Mouse (Mus musculus) ES-Bruce4 (cell line): Measurements from ENCODE around the gene Sycp2. TPM values are rescaled to one million over a fixed set of nuclear protein-coding genes. Genes with fewer than 3 reads are reported as not detected.

ENCODE experiments used
- H3K27ac ChIP-seq: 2 replicates; pipeline ENCODE4 v1.5.1; 2012; ENCODE audit warnings: low read length, inconsistent platforms; ENCODE audit not compliant: insufficient read depth
- H3K27me3 ChIP-seq: 2 replicates; pipeline ENCODE4 v1.6.1; 2012; ENCODE audit warnings: mild to moderate bottlenecking, low read length, inconsistent platforms; ENCODE audit not compliant: control insufficient read depth, poor library complexity, insufficient read depth, severe bottlenecking
- H3K36me3 ChIP-seq: 2 replicates; pipeline ENCODE4 v1.6.1; 2012; ENCODE audit warnings: inconsistent platforms, mild to moderate bottlenecking, low read length, moderate library complexity; ENCODE audit not compliant: control insufficient read depth, poor library complexity, insufficient read depth, severe bottlenecking
- H3K4me1 ChIP-seq: one replicate; pipeline ENCODE4 v1.8.1; 2011; ENCODE audit warnings: low read length; ENCODE audit not compliant: control insufficient read depth, insufficient read depth
- H3K4me3 ChIP-seq: 2 replicates; pipeline ENCODE4 v1.5.1; 2011; ENCODE audit warnings: low read depth, mild to moderate bottlenecking, low read length
- H3K9ac ChIP-seq: 2 replicates; pipeline ENCODE4 v1.6.1; 2012; ENCODE audit warnings: low read depth, mild to moderate bottlenecking, inconsistent platforms; ENCODE audit not compliant: poor library complexity, severe bottlenecking
- H3K9me3 ChIP-seq: replicated peaks from 2 replicates; pipeline ENCODE4 v1.6.1; 2012; ENCODE audit warnings: mild to moderate bottlenecking, low read length, inconsistent platforms; ENCODE audit not compliant: control insufficient read depth, poor library complexity, insufficient read depth, severe bottlenecking
- CTCF ChIP-seq: IDR thresholded peaks from one replicate; pipeline ENCODE4 v1.8.1; 2011; ENCODE audit warnings: low read depth, low read length
- EP300 ChIP-seq: IDR thresholded peaks from 2 replicates; pipeline ENCODE4 v1.6.1; 2011; ENCODE audit warnings: low read depth, low read length; ENCODE audit not compliant: insufficient read depth
- POLR2A ChIP-seq: IDR thresholded peaks from one replicate; pipeline ENCODE4 v1.8.1; 2011; ENCODE audit warnings: low read length; ENCODE audit not compliant: insufficient read depth
- polyA plus RNA-seq: library from polyadenylated mRNA; stranded (reverse); fragments of >200 nt; gene quantifications from 2 replicates; pipeline ENCODE4 v1.2.4, GENCODE M21; 2011; ENCODE audit warnings: low read depth; ENCODE audit not compliant: missing spikeins, insufficient read depth, insufficient read length

Gene Sycp2
- polyA plus RNA-seq, 1 experiment: 0.78 TPM

DNA sequence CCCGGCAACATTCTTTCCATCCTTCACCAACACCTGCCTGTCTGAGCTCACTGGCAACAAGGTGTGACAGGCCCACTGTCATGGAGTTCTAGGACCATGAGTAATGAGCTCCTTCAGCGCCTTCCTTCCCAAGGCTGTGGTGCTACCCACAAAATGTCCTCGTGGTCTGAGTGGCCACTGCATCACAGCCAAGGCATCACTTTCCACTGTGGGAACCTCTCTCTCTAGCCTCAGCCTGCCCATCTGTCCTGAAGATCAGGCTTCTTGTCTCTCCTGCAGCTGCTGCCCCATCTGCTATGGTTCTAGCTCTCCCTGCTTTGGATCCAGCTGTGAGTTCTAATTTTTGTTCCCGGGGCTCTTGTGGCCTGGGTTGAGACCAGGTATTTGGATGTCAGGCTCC is 82.7 kb downstream of the Sycp2 start:
- TF ChIP-seq CTCF (no peak), EP300 (no peak), POLR2A (no peak)
- H3K4me3 ChIP-seq: no peak overlapping the region
- H3K9ac ChIP-seq: no peak overlapping the region
- no peaks in the 10 kb centered on the region for H3K9me3 ChIP-seq
- H3K4me1 ChIP-seq: no peaks in the 10 kb centered on the region
- H3K27me3 ChIP-seq: no peaks in the 10 kb centered on the region
- H3K36me3 ChIP-seq: no peaks in the 10 kb centered on the region
- no peak overlapping the region for H3K27ac ChIP-seq

DNA sequence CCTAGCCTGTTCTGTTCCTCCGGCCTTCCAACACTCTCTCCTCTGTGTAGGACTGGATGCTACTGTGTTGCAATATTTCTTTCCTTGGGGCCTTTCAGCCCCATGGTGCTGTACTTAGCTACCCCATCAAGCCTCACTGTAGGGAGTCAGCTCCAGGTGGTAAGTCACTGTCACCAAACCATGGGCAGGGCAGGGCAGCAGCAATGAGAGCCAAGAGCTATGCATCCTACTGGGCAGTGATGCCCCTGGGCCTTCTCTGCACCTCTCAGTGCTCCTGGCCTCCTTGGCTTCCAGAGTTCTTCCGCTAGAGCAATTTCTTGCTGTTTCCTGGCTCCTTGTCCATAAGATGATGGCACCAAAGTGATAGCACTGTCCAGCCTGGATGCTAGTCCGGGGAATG is 83.1 kb downstream of the Sycp2 start:
- H3K27me3 ChIP-seq: no peaks in the 10 kb centered on the region
- H3K9me3 ChIP-seq: no peaks in the 10 kb centered on the region
- TF ChIP-seq CTCF: no peak
- no peaks in the 10 kb centered on the region for H3K4me1 ChIP-seq
- no peak overlapping the region for H3K4me3 ChIP-seq
- no peak overlapping the region for H3K27ac ChIP-seq
- no peaks in the 10 kb centered on the region for H3K36me3 ChIP-seq
- H3K9ac ChIP-seq: no peak overlapping the region

DNA sequence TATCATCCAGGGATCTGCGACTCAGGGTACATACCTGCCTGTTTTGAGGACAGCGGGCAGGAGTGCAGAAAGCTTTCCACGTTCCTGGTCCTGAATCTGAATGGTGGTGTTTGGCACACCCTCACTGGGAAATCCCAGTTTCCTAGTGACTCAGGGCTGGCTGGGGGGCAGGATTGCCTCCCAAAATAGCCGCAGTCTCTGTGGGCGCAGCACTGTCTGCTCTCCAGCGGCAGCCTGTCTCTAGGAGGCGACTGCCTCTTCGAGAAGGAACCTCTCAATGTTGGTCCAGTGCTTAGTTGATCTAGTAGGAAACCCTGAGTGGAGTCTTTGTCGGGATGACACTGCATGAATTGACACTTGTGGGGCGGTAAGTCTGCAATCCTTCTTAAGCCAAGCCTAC is 86.2 kb downstream of the Sycp2 start:
- Histone ChIP-seq H3K27me3 (no peaks in the 10 kb centered on the region), H3K36me3 (no peaks in the 10 kb centered on the region), H3K4me1 (no peaks in the 10 kb centered on the region), H3K9ac (no peak overlapping the region), H3K27ac (no peak overlapping the region), H3K4me3 (no peak overlapping the region), H3K9me3 (no peaks in the 10 kb centered on the region)
- no peak for TF ChIP-seq EP300
- TF ChIP-seq CTCF: no peak
- TF ChIP-seq POLR2A: no peak

DNA sequence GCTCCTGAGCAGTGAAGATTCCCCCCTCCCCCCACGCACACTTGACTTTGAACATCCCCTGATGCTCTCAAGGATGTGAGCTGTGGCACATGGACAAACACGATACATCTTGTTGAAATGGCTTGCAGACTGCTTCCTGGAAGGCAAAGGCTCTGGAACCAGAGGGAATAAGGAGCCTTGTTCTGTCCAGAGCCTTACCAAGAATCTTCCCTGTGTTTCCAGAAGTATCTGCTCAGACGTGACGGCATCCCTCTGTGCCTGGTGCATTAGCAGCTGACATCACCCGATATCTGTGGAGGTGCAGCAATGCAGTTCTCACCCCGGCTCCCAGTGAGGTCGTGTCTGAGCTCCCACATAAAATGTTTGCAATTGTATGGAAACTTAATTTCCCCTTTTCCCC is 87.7 kb downstream of the Sycp2 start:
- Histone ChIP-seq H3K9me3 (no peaks in the 10 kb centered on the region), H3K4me3 (no peak overlapping the region), H3K36me3 (no peaks in the 10 kb centered on the region), H3K27ac (no peak overlapping the region), H3K27me3 (no peaks in the 10 kb centered on the region), H3K9ac (no peak overlapping the region), H3K4me1 (no peaks in the 10 kb centered on the region)
- no peak for TF ChIP-seq EP300
- no peak for TF ChIP-seq POLR2A
- TF ChIP-seq CTCF: no peak

DNA sequence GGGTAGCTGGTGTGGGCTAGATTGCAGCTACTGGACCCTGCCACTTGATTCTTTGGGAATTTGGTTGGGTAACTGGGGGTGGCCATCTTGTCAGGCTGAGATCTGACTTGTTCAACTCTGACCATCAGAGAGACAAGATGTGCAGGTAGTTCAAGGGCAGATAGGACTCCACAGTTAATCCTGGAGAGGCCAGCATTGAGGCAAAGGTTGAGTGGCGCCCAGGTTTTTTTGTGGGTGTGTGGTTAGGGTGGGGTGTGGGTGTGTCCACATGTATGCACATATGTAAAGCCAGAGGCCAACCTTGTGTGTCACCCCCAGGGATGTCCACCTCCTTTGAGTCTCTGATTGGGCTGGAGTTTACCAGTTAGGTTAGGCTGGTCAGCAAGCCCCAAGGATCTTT is 91.2 kb downstream of the Sycp2 start:
- no peaks in the 10 kb centered on the region for H3K36me3 ChIP-seq
- no peaks in the 10 kb centered on the region for H3K27me3 ChIP-seq
- H3K9me3 ChIP-seq: no peaks in the 10 kb centered on the region
- no peak overlapping the region for H3K27ac ChIP-seq
- TF ChIP-seq POLR2A (no peak), CTCF (no peak), EP300 (no peak)
- no peaks in the 10 kb centered on the region for H3K4me1 ChIP-seq
- no peak overlapping the region for H3K4me3 ChIP-seq
- H3K9ac ChIP-seq: no peak overlapping the region

DNA sequence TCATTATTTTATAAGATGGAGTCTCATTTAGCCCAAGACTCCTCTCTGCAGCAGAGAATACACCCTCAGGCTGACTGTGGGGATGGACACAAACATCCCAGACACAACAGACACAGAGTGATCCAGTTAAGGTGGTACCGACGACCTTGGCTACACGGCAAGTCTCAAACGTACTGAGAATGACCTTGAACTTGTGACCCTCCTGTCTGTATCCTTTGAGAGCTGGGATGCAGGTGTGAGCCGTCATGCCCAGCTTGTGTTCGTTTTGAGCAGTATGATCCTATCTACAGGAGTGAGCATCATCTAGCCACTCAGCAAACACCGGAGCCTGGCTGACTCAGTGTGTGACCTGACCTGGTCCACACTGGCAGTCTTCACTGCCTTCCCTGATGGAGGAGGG is 93.9 kb downstream of the Sycp2 start:
- TF ChIP-seq CTCF (no peak), EP300 (no peak), POLR2A (no peak)
- Histone ChIP-seq H3K27ac (no peak overlapping the region), H3K27me3 (no peaks in the 10 kb centered on the region), H3K9me3 (no peaks in the 10 kb centered on the region), H3K9ac (no peak overlapping the region), H3K36me3 (no peaks in the 10 kb centered on the region), H3K4me3 (no peak overlapping the region), H3K4me1 (no peaks in the 10 kb centered on the region)
